Mouse (Mus musculus) lung, postnatal 25 days (tissue): Measurements from ENCODE around the gene Ttc30a2.
A peak's percentile ranks its signal among the peaks of the same experiment; 100 is the strongest.

Experiments
- DNase-seq: peaks from one replicate; pipeline ENCODE4 v3.0.0; 2022; ENCODE audit warnings: low spot score

Gene Ttc30a2

GRCm38 (mm10) chr2:75977752-75978368 lies at the start of gene Ttc30a2:
Gene Ttc30a2, minus strand, starts transcription at chr2:75978170.
- peak; percentile 56 for DNase-seq

- no peak for DNase-seq
These were observed 38.9 kb upstream of the Ttc30a2 start for GRCm38 (mm10) chr2:76016890-76017289.

DNA sequence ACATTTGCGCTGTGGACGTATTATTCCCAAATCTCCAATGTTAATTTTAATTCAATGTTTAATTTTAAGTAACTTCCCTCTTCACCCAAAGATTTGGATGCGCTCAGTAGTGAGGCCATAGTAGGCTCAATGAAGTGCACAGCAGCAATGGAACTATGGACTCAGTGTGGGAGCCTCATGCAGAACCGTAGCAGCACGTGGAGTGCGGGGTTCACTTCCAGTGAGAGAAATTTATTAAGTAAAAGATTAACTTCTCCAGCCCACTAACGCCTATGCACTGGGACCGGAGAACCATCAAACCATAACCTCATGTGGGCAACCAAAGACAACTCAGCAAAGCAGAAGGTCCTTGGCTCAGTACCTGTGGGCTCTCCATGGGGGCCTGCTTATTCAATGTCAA lies 38.2 kb upstream of the Ttc30a2 start:
- DNase-seq: no peak

DNA sequence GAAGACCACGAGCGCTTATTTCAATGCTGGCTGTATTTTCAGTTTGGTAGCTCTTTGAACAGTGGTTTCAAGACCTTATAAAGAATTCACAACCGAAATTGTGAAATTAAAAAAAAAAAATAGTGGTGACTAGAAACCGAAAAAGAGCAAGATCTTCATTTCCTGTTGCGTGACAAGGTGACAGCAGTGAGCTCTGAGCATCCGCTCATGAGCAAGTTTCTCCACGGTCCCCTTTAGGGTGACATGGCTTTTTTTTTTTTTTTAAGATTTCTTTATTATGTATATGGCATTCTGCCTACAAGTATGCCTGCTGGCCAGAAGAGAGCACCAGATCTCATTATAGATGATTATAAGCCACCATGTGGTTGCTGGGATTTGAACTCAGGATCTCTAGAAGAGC lies 37.5 kb upstream of the Ttc30a2 start:
- DNase-seq: no peak

- no peak for DNase-seq
These were observed 36.7 kb upstream of the Ttc30a2 start for GRCm38 (mm10) chr2:76014659-76015058.

GRCm38 (mm10) chr2:76006194-76006593 lies 28.2 kb upstream of the Ttc30a2 start:
- no peak for DNase-seq

- no peak for DNase-seq
These were observed 24.9 kb upstream of the Ttc30a2 start for GRCm38 (mm10) chr2:76002899-76003298.

DNA sequence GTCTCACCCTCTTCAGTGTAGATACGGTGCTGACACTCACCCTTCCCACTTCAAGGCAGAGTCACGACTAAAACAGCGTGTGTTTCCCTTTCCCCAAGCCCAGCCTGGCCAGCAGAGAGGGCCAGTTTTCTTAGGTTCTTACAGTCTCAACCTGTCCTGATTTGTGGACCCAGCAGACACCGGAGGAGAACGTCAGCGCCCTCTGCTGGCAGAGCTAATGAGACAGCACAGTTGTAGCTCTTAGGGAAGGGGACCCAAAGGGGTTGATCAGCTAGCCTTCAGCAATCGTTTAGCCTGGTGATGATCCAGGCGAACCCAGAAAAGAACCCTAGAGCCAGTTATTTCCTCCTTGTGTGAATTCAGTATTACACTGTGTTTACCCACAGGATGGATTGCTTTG lies 23.4 kb upstream of the Ttc30a2 start:
- peak; percentile 40 for DNase-seq

DNA sequence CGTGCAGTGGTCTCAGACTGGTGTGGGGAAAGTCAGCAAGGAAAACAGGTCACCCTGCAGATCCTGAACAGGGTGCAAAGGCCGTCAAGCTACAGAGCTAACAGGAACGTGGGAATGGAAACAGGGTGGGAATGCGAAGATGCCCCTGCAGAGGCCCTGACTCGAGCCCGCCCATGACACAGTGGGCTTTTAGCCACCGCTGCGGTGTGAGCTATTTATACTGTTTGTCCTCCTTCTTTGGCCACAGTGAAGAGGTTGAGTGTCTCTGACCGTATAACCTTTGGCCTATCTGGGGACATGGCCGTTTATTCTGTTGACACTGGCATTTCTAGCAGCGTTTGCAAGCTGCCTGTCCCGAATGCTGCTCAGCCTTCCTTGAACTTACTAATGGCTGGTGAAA lies 21.7 kb upstream of the Ttc30a2 start:
- no peak for DNase-seq

DNA sequence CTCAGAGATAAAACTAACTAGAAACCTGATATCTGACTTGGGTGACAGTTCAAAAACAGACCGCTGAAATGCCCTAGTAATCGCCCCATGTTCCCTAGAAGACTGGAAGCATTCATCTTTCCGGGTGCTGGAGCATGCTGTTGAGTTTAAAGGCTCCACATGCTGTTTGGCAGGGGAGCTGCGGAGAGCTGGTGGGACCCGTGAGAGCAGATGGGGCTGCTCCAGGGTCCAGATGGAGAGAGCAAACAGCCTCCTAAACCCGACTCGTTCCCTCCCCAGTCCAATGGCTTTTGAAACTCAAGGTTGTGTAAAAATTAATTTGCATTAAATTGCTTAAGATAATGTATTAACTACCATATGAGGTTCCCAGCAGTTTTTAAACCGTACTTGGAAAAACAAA lies 20.7 kb upstream of the Ttc30a2 start:
- no peak for DNase-seq

- no peak for DNase-seq
These were observed 19.8 kb upstream of the Ttc30a2 start for GRCm38 (mm10) chr2:75997726-75998125.

DNA sequence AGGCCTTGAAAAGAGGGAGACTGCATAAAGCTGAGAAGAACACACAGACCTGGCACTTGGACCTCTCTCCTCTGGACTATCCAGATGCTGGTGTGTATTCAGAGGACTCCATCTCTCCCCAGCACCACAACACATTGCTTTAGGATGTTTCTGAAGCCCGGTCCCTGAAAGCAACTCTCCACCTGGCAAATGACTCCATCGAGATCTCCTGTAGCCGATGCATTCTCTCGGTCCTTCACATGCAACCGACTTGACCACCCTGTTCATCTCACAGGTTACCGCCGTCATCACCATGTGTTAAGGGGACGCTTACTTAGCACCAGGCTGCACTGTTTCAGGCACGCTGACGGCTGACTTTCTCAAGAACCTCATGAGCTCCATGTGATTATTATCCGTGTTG lies 16.9 kb upstream of the Ttc30a2 start:
- no peak for DNase-seq

DNA sequence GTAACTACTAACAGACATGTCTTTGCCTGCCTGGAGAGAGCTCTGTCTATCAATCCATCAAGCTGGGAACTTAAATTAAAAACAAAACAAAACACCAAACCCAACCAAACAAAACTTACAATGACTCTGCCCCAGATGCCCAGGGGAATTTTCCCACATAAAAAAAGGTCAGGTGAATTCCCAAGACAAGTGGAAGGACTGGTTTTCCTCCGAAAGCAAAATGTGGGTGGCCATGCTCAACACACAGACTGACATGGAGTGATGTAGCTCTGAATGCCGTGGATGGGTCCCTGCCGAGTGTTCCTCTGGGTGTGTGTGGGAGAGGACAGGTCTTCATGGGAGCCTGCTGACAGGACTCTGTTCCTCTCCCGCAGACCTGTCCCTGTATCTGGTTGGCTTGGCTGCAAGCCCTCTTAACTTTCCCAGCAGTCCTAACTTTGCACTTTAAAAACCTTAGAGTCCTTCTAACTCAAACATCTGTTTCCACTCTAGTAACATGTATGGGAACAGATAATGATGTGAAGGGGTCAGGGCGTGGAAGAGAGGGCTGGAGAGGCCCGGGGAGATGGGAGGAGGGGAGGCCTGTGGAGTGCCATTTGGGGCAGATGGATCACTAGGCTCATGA lies 13.7 kb upstream of the Ttc30a2 start:
- DNase-seq: no peak

DNA sequence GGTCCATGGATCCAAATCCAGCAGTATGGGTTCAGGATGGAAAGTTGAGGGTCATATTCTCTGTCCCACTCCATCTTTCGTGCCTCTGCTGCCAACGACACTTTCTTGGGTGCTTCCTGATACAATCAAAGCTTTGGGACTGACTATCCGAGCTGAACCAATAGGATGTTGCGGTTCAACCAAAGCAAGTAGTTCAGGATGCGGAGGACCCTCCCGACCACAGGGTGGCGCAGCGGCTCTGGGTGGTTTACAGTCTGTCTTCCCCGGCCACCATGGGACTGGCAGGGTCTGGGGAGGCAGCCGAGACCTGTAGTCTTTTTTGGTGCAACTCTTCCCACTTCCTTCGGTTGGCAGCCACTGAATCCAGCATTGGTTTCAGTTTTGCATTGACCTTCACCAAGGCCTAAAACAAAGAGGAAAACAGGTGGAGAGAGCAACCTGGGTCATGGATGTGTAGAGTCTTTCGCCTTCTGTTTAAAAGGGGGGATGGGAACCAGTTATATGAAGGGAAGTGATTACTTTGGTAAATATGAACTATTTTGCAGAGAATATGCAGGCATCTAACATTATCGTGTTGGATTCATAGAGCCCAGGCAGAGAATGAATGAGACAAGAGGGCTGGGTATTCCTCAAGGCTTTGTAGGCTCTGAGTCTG lies 13.0 kb upstream of the Ttc30a2 start:
- DNase-seq: peak; percentile 58

DNA sequence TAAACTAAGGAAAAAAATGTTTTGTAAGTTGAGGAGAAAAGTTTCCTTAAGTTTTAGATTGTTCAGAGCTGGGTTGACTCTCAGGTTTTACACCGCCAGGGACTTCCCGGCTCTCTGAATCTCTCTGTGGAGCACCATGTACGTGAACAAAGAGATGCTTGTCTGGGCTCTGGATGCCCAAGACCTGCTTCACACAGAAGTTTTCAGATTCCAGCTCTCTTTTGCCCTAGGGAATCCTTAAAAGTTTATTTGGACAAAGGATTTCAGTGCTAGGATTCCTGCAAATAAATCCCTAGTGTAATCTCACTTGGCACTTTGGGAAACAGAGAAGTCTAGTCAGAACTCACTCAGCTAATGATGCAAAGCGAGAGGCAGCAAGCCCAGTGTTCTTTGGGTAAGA lies 11.7 kb upstream of the Ttc30a2 start:
- no peak for DNase-seq

- DNase-seq: no peak
These were observed 10.9 kb upstream of the Ttc30a2 start for GRCm38 (mm10) chr2:75988779-75989363.

DNA sequence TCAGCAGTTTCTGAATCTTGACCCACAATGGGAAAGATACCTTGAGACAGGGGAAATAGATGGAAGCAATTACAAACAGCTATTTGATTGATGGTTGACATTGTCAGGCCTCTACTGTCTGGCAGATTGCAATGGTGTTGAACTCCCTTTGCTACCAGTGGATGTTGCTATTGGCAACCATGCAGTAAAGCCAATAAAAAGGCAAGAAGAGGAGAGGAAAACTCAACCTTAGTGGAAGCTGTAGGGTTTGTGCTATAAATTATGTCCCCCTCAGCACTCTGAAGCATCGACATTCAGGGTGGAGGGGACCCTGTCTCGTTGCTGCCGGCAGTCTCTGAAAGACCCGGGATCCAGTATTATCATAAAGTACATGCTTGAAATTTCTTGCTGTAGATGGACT lies 10.4 kb upstream of the Ttc30a2 start:
- DNase-seq: no peak

- no peak for DNase-seq
These were observed 9.8 kb upstream of the Ttc30a2 start for GRCm38 (mm10) chr2:75987739-75988138.

DNA sequence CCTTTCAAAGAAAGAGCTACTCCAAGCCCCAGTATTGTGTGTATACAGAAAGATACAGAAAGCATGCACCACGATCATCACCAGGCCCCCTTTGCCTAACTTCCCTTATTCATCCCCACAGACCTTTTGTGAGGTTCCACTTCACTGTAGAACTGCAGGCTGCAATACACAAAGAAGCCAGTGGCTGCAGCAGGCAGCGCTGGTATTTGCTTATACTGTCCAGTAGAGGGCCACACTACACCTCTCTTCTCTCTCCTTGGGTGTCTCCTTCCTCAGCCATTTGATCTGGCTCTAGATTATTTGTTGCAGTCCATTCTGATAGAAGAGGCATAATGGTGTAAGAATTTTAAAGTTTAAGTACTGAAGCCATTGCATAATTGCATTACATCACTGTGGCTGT lies 7.2 kb upstream of the Ttc30a2 start:
- DNase-seq: peak; percentile 65

- DNase-seq: no peak
These were observed 5.9 kb upstream of the Ttc30a2 start for GRCm38 (mm10) chr2:75983847-75984246.

GRCm38 (mm10) chr2:75983091-75983490 lies 5.1 kb upstream of the Ttc30a2 start:
- DNase-seq: no peak

DNA sequence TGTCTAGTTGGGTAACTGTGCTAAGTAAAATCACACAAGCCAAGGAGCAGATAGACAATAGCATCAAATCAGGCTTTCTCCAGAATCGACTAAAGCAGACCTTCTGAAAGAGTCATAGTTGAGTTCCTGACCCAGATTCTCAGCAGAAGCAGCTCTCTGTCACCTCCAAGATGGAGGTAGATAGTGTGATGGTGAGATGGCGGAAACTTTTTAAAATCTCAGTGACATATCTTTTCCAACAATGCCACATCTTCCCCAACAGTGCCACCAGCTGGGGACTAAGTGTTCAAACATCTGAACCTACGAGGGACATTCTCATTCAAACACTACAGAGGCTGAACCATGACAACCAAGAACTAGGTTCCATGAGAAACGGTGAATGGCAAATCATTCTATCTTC lies 4.7 kb upstream of the Ttc30a2 start:
- no peak for DNase-seq

DNA sequence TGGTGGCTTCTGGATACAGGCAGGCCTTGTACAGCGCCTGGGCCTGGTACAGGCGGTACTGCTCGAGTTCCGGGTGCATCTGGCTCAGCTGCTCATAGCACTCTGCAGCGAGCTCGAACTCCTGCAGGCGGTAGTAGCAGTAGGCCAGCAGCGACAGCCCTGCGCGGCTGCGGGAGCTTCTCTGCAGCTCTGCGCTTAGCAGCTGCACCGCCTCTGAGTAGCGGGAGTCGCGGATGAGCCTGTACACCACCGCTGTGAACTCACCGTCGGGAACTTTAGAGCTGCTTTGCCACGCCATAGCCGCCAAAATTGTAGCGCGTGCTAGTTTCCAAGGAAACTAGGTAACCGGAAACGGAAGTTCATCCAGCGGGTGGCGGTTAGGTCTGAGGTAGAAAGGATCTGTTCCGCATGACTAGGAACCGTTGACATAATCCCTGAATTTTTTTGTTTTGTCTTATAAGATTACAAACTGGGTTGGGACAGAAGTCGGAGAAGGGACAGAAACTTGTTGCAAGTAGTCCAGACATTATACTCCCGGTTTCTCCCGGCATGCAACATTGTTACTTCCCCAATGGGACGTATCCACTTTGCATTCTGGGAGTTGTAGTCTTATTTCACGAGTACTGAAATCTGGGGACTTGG lies 3.6 kb upstream of the Ttc30a2 start, which contains the start of gene Ttc30a1:
Gene Ttc30a1, minus strand, starts transcription at position 528 of the 642 bp plus-strand sequence.
- peak; percentile 82 for DNase-seq
